Mouse (Mus musculus) erythroblast, embryonic 14.5 days (primary cell): Measurements from ENCODE around the gene Coq8a. TPM values are rescaled to one million over a fixed set of nuclear protein-coding genes. Genes with fewer than 3 reads are reported as not detected.

Source experiments
- H3K27me3 ChIP-seq: 2 replicates; pipeline ENCODE4 v1.6.1; 2012; ENCODE audit warnings: inconsistent platforms; ENCODE audit not compliant: control insufficient read depth
- H3K36me3 ChIP-seq: 2 replicates; pipeline ENCODE4 v1.6.1; 2012; ENCODE audit warnings: mild to moderate bottlenecking, inconsistent platforms; ENCODE audit not compliant: control insufficient read depth
- H3K4me1 ChIP-seq: 2 replicates; pipeline ENCODE4 v1.6.1; 2012; ENCODE audit warnings: inconsistent platforms; ENCODE audit not compliant: control insufficient read depth
- H3K4me3 ChIP-seq: replicated peaks from 2 replicates; pipeline ENCODE3; 2012; ENCODE audit warnings: moderate library complexity, mild to moderate bottlenecking, inconsistent platforms
- H3K9me3 ChIP-seq: 2 replicates; pipeline ENCODE4 v1.6.1; 2012; ENCODE audit warnings: low read length, inconsistent platforms, mixed read lengths; ENCODE audit not compliant: control insufficient read depth
- GATA1 ChIP-seq: IDR thresholded peaks from 2 replicates; pipeline ENCODE4 v1.6.1; 2012; ENCODE audit warnings: low read length, inconsistent platforms, mixed read lengths
- TAL1 ChIP-seq: IDR thresholded peaks from 3 replicates; pipeline ENCODE4 v1.6.1; 2012; ENCODE audit warnings: low read length, inconsistent platforms, mixed read lengths
- polyA plus RNA-seq: library from polyadenylated mRNA; stranded (reverse); fragments of >175 nt; gene quantifications from 2 replicates; pipeline ENCODE4 v1.2.3, GENCODE M21; 2012

Gene Coq8a
- polyA plus RNA-seq, result 0.41 TPM in 2 replicates

DNA sequence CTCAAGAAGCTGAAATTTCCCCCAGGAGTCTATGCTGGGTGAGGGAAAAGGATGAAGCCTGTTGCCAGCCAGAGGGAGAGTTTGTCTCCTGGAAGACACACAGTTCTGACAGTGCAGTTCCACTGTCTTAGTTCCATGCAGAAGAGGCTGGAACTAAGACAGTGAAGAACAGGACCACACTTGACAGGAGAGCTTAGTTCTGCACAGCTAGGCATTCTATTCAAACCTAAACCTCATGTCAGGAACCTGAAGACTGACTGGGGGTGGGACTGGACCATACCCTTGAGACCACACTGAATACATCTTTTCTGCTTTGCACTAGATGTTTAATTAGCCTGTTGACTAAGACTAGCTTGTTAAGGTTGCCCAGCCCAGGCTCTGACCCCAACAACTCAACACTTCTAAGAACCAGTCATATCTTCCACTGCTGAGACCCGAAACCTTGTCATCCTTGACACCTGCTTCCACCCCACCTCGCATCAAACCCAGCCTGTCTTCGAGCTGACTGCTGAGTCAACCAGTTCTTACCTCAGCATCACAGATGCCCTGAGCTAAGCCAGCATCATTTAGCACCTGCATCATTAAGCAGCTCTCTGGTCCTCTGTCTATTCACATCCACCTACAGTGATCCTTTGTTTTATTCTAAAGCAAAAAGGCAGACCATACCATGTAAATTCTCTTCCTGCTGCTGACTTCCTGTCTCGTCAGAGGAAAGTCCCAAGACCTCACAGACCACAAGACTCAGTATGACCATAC lies at the start of gene Coq8a:
TSS of gene Coq8a (minus strand) at position 644 of the 756 bp plus-strand sequence.
- Histone ChIP-seq H3K36me3 (no peaks in the 10 kb centered on the region), H3K27me3 (peaks cover 4% of the 10 kb centered on the region; the same call in 1 of the 2 replicates), H3K4me3 (no peak within 1 kb of the TSS), H3K9me3 (no peaks in the 10 kb centered on the region), H3K4me1 (peaks cover 22% of the 10 kb centered on the region)
- no peak for TF ChIP-seq GATA1
- TF ChIP-seq TAL1, result no peak

DNA sequence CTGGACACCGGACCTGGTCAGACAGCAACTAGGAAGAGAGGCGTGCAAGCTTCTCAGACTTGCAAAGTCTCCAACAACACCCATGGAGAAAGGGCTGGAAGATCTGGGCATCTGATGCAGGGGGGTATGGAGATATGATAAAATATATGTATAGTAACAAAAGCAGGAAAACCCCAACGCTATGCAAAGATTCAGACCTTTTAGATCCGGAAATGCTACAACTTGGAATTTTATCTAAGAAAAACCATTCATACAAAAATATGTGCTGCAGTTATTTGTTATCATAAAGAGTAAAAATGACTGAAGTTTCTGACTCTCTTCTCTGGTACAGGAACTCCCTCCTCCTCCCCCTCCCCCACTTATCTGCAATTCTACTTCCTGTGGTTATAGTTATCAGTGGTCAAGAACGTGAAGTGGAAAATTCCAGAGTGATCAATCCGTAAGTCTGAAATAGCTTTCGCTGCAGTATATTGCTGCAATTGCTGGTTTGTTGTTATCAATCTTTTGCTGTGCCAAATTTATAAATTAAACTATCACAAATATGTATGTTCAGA lies 49.3 kb upstream of the Coq8a start:
- H3K4me1 ChIP-seq, result peaks cover 60% of the 10 kb centered on the region
- peaks cover 18% of the 10 kb centered on the region for H3K36me3 ChIP-seq
- peaks cover 7% of the 10 kb centered on the region for H3K9me3 ChIP-seq
- TF ChIP-seq GATA1 (no peak), TAL1 (no peak)
- no peak overlapping the region for H3K4me3 ChIP-seq
- no peaks in the 10 kb centered on the region; the same call in 1 of the 2 replicates for H3K27me3 ChIP-seq

DNA sequence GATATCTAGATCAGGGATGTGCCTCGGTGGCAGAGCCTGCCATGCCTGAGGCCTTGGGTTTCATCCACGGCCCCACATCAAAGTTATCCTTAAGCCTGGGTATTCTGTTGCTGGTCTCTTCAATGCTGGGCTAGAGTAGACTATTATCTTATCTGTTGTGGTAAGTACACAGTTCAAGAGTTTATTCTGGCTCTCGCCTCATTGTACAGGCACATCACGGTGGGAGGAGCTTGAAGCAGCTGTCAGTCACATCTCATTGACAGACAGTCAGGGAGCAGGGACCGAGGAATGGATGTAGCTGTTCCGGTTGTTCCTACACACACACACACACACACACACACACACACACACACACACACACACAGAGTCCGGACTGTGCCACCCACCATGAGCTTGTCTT lies 48.5 kb upstream of the Coq8a start:
- peaks cover 2% of the 10 kb centered on the region; the same call in 1 of the 2 replicates for H3K27me3 ChIP-seq
- peak; percentile 18; the same call in 1 of the 2 replicates for TF ChIP-seq GATA1
- no peak for TF ChIP-seq TAL1
- peak overlapping the region; percentile 15 for H3K4me3 ChIP-seq
- H3K36me3 ChIP-seq, result peaks cover 24% of the 10 kb centered on the region
- peaks cover 13% of the 10 kb centered on the region for H3K9me3 ChIP-seq
- peaks cover 55% of the 10 kb centered on the region for H3K4me1 ChIP-seq

DNA sequence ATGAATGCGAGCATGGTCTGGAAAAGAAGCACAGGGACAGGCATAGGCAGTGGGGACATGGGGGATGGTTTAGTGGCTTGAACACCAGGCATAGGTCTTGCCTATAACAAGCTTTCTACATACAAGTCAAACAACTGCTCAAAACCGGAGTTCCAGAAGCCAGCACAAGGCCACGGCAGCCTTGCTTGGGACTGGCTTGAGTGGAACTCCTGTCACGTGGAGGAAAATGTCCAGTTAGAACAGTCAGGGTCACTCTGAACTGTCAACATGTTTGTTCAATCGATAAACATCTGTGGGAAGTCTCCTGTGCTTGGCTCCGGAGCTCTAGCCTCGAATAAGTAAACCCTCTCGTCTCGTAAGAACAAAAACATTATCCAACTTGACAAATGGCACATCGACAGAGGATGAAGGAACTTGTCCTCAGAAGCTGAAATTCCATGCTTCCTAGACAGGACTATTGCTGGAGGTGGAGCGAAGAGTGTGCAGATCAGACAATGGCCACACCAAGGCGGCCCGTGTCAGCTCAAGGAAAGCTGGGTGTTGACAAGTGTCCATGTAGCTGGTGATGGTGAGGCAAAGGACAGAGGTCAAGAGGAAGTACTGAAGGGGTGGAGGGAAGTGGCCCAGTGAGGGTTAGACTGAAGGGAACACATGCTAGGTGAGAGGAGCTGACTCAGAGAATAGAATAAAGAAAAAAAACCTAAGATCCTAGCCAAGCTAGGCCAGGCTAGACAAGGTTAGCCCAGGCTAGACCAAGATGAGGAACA lies 46.5 kb upstream of the Coq8a start:
- H3K36me3 ChIP-seq, result peaks cover 30% of the 10 kb centered on the region
- H3K9me3 ChIP-seq, result peaks cover 17% of the 10 kb centered on the region
- no peak for TF ChIP-seq GATA1
- no peak for TF ChIP-seq TAL1
- peaks cover 36% of the 10 kb centered on the region for H3K4me1 ChIP-seq
- H3K4me3 ChIP-seq, result no peak overlapping the region
- H3K27me3 ChIP-seq, result peaks cover 2% of the 10 kb centered on the region; the same call in 1 of the 2 replicates

DNA sequence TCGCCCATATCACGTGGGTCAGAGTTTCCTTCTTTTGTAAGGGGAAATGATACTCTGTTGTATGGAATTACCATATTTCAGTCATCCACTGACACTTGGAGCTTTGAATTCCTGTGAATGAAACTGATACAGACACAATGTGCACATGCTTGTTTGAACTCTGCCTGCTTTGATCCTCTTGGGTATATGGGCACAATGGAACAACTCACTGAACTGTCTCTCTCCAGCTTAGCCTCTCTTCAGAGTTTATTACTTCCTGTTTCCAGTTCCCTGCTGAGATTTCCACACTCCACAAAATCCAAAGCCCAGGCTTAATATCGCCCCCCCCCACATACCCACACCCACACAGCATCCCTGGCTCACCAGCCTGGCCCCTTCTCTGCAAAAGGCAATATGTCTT lies 32.3 kb upstream of the Coq8a start:
- peaks cover 65% of the 10 kb centered on the region for H3K36me3 ChIP-seq

DNA sequence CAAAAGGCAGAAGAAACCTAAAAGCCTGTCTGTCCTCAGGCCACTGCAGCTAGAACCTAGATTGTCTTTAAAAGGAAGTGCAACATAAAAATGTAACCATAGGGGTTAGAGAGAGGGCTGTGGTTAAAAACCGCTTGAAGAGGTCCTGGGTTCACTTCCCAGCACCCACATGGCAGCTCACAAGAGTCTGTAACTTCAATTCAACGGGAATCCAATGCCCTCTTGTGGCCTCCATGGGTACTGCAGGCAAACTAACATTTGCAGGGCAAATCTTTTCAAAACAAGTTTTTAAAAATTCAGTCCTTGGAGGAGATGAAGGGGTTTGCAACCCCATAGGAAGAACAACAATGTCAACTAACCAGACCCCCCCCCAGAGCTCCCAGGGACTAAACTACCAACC lies 31.2 kb upstream of the Coq8a start:
- Histone ChIP-seq H3K36me3 (peaks cover 62% of the 10 kb centered on the region), H3K4me1 (peaks cover 17% of the 10 kb centered on the region), H3K9me3 (no peaks in the 10 kb centered on the region), H3K27me3 (no peaks in the 10 kb centered on the region), H3K4me3 (no peak overlapping the region)
- TF ChIP-seq GATA1 (no peak), TAL1 (no peak)

More for the DNA sequence above, 32.3 kb upstream of the Coq8a start:
- no peaks in the 10 kb centered on the region for H3K9me3 ChIP-seq
- TF ChIP-seq TAL1 (no peak), GATA1 (no peak)
- H3K4me3 ChIP-seq, result no peak overlapping the region
- H3K4me1 ChIP-seq, result peaks cover 7% of the 10 kb centered on the region
- H3K27me3 ChIP-seq, result no peaks in the 10 kb centered on the region

DNA sequence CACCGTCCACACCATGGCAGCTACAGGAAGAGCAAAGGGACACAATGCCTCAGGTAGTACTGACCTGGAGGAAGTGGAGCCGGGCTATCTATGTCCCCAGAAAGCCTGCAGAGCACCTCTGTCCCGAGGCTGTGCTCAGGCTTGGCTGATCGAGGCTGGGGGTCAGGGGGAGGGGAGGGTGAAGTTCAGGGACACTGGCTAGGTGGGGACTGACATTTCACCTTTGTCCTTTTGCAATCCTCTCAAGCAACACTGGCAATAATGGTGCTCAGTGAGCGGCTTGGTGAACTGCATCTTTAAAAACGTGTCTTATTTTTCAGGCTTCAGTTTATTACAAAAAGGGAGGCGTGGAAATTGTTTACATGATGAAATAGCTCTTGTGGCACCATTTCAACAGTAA lies 30.5 kb upstream of the Coq8a start:
- TF ChIP-seq TAL1 (no peak), GATA1 (no peak)
- no peaks in the 10 kb centered on the region for H3K9me3 ChIP-seq
- peaks cover 23% of the 10 kb centered on the region for H3K4me1 ChIP-seq
- H3K4me3 ChIP-seq, result no peak overlapping the region
- no peaks in the 10 kb centered on the region for H3K27me3 ChIP-seq
- H3K36me3 ChIP-seq, result peaks cover 60% of the 10 kb centered on the region

DNA sequence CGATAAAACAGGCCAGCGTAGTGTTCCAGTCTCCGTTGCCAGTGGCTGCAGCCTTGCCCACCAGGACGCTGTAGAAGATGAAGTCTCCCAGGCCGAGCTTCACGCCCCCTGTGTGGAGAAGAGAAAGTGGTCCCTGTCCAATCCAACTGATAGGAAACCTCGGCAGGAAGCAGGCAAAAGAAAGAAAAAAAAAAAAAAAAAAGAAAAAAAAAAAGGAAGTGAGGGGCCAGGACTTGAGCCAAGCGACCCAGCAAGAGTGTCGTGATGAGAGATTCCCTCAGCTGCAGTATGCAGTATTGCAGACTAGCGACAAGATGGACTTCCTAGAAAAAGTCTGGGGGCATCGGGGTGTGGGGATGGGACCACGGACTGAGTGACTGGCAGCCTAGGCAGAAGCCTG lies 29.5 kb upstream of the Coq8a start:
- H3K4me3 ChIP-seq, result no peak overlapping the region
- no peaks in the 10 kb centered on the region for H3K27me3 ChIP-seq
- H3K9me3 ChIP-seq, result no peaks in the 10 kb centered on the region
- H3K36me3 ChIP-seq, result peaks cover 52% of the 10 kb centered on the region
- no peak for TF ChIP-seq TAL1
- no peak for TF ChIP-seq GATA1
- peaks cover 23% of the 10 kb centered on the region for H3K4me1 ChIP-seq

DNA sequence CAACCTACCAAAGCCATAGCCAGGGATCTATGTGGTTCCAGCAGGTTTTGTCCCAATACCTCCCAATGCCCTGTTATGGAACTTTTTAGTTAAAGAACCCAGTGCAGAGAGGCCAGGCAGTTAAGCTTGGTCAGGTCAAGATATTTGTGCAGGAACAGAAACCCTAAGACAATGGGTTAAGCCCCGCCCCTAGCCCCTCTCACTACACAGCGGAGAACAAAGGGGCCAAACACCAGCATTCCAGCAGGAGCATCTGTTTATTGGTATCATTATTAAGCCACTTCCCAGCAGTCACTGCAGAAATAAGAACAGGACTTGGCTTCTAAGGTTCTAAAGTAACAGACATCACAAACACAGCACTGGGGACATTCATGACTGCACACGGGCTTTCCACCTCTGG lies 27.4 kb upstream of the Coq8a start:
- Histone ChIP-seq H3K9me3 (no peaks in the 10 kb centered on the region), H3K27me3 (no peaks in the 10 kb centered on the region), H3K4me3 (peak overlapping the region; percentile 75), H3K4me1 (peaks cover 21% of the 10 kb centered on the region), H3K36me3 (peaks cover 32% of the 10 kb centered on the region)
- TF ChIP-seq GATA1 (no peak), TAL1 (no peak)
